Mouse (Mus musculus): Measurements from ENCODE around the gene Pkp1.

DNA sequence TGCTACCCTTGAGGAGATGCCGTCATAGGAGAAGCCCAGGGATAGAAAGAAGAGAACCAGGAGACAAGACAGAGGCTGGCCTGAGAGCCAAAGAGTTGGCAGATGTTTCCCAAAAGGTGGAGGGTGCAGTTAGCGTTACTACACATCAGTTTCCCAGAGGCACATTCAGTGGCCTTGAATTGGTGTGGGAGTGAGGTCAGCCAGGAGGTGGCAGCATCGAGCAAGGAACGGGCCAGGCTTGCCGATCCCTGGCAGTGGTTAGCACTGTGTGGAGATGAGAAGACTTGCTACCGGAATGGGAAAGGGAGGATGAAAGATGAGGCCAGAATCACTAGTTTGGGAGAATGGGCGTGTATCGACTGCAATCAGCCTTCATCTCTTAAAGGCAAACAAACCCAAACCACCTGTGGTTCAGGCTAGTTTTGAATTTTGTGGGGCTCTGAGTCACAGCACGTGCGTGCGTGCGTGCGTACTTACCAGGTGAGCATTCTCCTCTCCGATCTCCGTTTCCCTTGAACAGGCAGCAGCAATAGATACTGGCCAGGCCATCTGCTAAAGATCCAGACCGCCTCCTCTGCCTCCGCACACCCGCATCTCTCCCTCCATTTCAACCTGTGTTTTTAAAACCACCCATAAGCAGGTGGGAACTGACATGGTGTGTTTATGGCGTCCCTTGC, 53.4 kb downstream of the Pkp1 start:
- TF ChIP-seq CTCF (IDR thresholded peaks at IDR 0.05; ENCODE audit: low read depth, low read length) (peak; percentile 95), POLR2AphosphoS5 (IDR thresholded peaks at IDR 0.05; ENCODE audit: insufficient replicate concordance, low read depth, low read length) (no peak), GATA1 (IDR thresholded peaks at IDR 0.05; ENCODE audit: borderline replicate concordance, low read length) (no peak), GATA2 (IDR thresholded peaks at IDR 0.05; ENCODE audit: borderline replicate concordance, low read depth, low read length) (no peak), TAL1 (conservative IDR thresholded peaks at IDR 0.05; ENCODE audit: low read depth, low read length) (no peak)
